Mouse (Mus musculus) E14TG2a.4 (cell line): Measurements from ENCODE around the gene Hist1h2br.

Experiments
- CTCF ChIP-seq: conservative IDR thresholded peaks from 2 replicates; pipeline ENCODE4 v1.5.1; 2014; ENCODE audit warnings: low read length
- NANOG ChIP-seq: IDR thresholded peaks from 2 replicates; pipeline ENCODE4 v1.6.1; 2014; ENCODE audit warnings: borderline replicate concordance, low read length, mixed read lengths

DNA sequence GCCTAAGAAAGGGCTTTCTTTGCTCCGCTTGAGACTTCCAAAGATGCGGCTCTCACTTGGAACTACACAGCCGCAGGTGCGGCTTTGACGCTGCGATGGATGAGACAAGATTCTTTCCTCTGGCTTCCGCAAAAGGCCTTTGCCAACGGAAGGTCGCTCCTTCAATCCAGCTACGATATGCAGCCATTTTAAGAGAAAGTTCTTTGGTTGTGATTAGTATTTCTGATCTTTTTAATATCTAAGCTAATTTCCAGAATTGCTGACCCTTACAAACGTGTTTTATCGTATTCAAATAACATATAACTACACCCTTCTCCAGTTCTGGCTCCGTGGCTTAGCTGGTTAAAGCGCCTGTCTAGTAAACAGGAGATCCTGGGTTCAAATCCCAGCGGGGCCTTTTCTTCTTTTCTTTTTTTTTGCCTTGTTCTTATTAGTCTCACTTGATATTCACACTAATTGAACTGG lies 22.2 kb downstream of the Hist1h2br start:
- TF ChIP-seq CTCF, result no peak
- no peak for TF ChIP-seq NANOG
